Mouse (Mus musculus): ENCODE measurements around the gene Chd4. TPM values are rescaled to one million over a fixed set of nuclear protein-coding genes. Genes with fewer than 3 reads are reported as not detected.
"Not testable (repeated sequence)": the region's sequence is repeated elsewhere in the genome, so short reads cannot be mapped to it uniquely, and the experiment has no call there.

The Chd4 gene
- polyA plus RNA-seq, 1 experiment from 2014 or later, result 92.4 TPM

DNA sequence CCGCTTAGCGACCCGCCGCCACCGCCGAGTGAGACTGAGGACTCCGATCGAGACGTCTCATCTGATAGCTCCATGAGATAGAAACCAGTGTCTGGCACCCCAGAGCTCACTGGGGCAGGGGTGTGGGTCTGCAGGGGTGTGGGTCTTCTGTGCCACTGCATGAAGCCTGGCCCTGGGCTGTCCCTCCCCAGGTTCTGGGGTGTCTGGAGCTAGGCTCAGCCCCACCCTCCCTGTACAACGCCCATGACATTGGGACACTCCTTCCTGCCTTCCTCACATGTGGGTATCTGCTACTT is 64.7 kb downstream of the Chd4 start:
- TF ChIP-seq CTCF (IDR thresholded peaks at IDR 0.05; ENCODE audit: low read depth), result no peak

DNA sequence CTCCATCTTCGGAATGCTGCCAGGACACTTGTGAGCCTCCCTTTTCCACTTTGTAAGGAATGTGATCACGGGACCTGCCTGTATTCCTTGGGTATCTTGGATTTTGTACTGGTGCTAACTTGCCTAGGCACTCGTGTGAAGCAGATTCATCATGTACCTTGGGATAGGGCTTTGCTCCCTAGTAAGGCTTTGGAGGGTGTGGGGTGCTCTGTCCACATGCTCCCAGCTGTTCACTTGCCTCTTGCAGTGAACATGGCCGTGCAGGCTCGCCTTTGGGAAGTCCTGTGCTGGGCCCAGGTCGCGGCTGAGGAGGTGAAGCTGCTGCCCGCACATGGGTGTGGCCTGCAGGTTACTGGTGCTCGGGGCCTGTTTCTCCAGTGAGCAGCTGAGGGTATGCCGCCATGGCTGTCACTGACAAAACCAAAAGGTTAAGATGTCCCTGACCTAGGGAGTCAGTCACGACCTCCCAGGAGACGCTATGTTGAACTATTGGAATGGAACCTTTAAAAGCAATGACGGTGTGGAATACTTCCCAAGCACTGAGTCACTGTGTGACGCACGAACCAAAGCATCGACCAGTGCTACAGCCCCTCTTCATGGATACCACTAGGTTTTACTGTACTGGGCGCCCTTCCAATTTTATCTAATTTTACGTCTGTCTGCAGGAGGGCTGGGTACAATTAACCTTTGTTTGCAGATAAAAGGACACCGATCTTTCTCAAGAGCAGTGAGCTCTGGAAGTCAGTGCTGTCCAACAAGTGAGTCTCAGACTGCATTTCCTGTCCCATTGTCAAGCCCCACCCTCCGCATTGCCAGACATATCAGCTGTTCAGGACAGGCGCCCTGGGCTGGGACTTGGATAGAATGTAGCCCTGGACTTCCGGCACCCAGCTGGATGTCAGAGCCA is 65.3 kb downstream of the Chd4 start:
- Histone ChIP-seq H3K4me3 (ENCODE audit: low read depth, low read length) (no peak overlapping the region), H3K4me1 (ENCODE audit: insufficient read depth) (peaks cover 7% of the 10 kb centered on the region), H3K36me3 (ENCODE audit: insufficient read depth) (peaks cover 62% of the 10 kb centered on the region), H3K27ac (ENCODE audit: low read depth) (peak overlapping the region; percentile 61; the same call in 1 of the 2 replicates), H3K9ac (no peak overlapping the region), H3K4me2 (no peak overlapping the region), H3K9me3 (ENCODE audit: low read depth, low read length) (no peaks in the 10 kb centered on the region), H3K27me3 (ENCODE audit: insufficient read depth, low read length) (no peaks in the 10 kb centered on the region)
- ATAC-seq (ENCODE audit: insufficient read depth) (no peak), DNase-seq (peak; percentile 73)
- 17% methylated on average over 22 of the region's 22 CpGs for WGBS
- TF ChIP-seq CTCF (IDR thresholded peaks at IDR 0.05; ENCODE audit: low read depth), result no peak

More for the DNA sequence above, 64.7 kb downstream of the Chd4 start:
- no peaks in the 10 kb centered on the region for H3K27me3 ChIP-seq (ENCODE audit: insufficient read depth, low read length)
- H3K4me3 ChIP-seq (ENCODE audit: low read depth, low read length), result no peak overlapping the region
- WGBS, result 35% methylated on average over 10 of the region's 10 CpGs
- H3K27ac ChIP-seq (ENCODE audit: low read depth), result no peak overlapping the region
- peaks cover 62% of the 10 kb centered on the region for H3K36me3 ChIP-seq (ENCODE audit: insufficient read depth)
- DNase-seq, result peak; percentile 18
- no peak for ATAC-seq (ENCODE audit: insufficient read depth)
- H3K9me3 ChIP-seq (ENCODE audit: low read depth, low read length), result no peaks in the 10 kb centered on the region
- H3K4me1 ChIP-seq (ENCODE audit: insufficient read depth), result peaks cover 7% of the 10 kb centered on the region
- H3K4me2 ChIP-seq, result no peak overlapping the region
- no peak overlapping the region for H3K9ac ChIP-seq

DNA sequence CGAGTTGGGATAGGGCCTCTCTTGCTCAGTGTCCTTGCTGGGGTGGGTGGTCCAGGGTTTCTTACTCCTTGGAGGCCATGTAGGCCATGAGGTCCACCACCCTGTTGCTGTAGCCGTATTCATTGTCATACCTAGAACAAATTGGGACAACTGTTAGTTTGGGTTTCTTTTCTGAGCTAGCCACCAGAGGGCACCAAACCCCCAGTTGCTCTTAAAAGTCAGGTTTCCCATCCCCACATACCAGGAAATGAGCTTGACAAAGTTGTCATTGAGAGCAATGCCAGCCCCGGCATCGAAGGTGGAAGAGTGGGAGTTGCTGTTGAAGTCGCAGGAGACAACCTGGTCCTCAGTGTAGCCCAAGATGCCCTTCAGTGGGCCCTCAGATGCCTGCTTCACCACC is 66.2 kb downstream of the Chd4 start:
- peak; percentile 85 for DNase-seq
- peak; percentile 67 for TF ChIP-seq CTCF (IDR thresholded peaks at IDR 0.05; ENCODE audit: low read depth)
- ATAC-seq (ENCODE audit: insufficient read depth); H3K27me3 ChIP-seq (ENCODE audit: insufficient read depth, low read length); H3K4me3 ChIP-seq (ENCODE audit: low read depth, low read length); H3K9me3 ChIP-seq (ENCODE audit: low read depth, low read length); H3K9ac ChIP-seq; H3K4me2 ChIP-seq; H3K27ac ChIP-seq (ENCODE audit: low read depth): not testable (repeated sequence)
- Histone ChIP-seq H3K4me1 (ENCODE audit: insufficient read depth) (peaks cover 11% of the 10 kb centered on the region), H3K36me3 (ENCODE audit: insufficient read depth) (peaks cover 64% of the 10 kb centered on the region)
- WGBS, result 7% methylated on average over 3 of the region's 5 CpGs

DNA sequence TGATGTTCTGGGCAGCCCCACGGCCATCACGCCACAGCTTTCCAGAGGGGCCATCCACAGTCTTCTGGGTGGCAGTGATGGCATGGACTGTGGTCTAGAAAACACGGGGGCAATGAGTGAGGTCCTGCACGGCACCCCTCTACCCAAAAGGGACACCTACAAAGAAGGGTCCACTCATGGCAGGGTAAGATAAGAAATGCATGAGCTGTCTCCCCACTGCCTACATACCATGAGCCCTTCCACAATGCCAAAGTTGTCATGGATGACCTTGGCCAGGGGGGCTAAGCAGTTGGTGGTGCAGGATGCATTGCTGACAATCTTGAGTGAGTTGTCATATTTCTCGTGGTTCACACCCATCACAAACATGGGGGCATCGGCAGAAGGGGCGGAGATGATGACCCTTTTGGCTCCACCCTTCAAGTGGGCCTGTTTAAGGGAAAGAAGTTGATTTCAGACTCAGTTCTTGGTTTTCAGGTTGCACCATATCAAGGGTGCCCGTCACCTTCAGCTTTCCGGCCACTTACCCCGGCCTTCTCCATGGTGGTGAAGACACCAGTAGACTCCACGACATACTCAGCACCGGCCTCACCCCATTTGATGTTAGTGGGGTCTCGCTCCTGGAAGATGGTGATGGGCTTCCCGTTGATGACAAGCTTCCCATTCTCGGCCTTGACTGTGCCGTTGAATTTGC is 67.0 kb downstream of the Chd4 start:
- not testable (repeated sequence) for H3K9me3 ChIP-seq (ENCODE audit: low read depth, low read length); DNase-seq; H3K9ac ChIP-seq; H3K27ac ChIP-seq (ENCODE audit: low read depth); H3K27me3 ChIP-seq (ENCODE audit: insufficient read depth, low read length); H3K4me3 ChIP-seq (ENCODE audit: low read depth, low read length); ATAC-seq (ENCODE audit: insufficient read depth)
- Histone ChIP-seq H3K4me1 (ENCODE audit: insufficient read depth) (peaks cover 19% of the 10 kb centered on the region), H3K36me3 (ENCODE audit: insufficient read depth) (peaks cover 69% of the 10 kb centered on the region), H3K4me2 (peak overlapping the region; percentile 41; the same call in 1 of the 2 replicates)
- WGBS, result 68% methylated on average over 10 of the region's 16 CpGs

DNA sequence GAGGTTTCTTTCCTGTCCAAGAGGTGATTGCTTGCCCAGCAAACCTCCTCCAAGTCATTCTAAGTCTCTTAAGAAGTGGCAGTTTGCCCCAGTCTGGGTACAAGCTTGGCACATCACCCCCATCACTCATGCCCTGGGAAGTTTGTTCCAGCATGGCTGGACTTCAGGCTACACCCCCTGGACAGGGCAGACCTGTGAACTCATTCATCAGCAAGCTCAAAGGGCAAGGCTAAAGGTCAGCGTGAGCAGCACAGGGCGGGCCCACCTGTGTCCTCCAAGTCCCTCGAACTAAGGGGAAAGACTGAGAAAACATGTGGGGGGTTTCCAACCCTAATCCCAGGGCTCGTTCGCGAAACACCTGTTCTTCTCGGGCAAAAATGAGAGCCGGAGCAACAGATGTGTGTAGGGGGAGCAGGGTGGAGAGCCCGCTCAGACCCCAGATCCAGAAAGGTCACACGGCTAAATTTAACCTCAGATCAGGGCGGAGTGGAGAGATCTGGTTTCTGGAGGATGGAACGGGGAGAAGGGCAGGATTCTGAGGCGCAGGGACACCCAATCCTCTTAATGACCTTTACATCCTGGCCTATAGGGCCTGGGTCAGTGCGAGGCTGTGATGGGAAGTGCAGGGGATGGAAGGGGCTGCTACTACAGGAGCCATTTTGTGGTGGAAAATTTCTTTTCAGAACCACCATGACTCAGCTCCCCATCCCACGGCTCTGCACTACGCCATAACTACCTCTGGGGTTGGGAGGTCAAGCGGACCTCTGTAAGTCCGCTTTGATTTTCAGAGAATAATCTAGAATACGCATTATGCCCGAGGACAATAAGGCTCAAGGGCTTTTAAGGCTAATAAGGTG is 68.2 kb downstream of the Chd4 start:
- Histone ChIP-seq H3K4me2 (peak overlapping the region; percentile 98), H3K27me3 (ENCODE audit: insufficient read depth, low read length) (no peaks in the 10 kb centered on the region), H3K36me3 (ENCODE audit: insufficient read depth) (peaks cover 74% of the 10 kb centered on the region), H3K4me1 (ENCODE audit: insufficient read depth) (peaks cover 20% of the 10 kb centered on the region), H3K27ac (ENCODE audit: low read depth) (peak overlapping the region; percentile 98), H3K9me3 (ENCODE audit: low read depth, low read length) (no peaks in the 10 kb centered on the region), H3K4me3 (ENCODE audit: low read depth, low read length) (peak overlapping the region; percentile 95), H3K9ac (peak overlapping the region; percentile 98)
- DNase-seq (peak; percentile 46), ATAC-seq (ENCODE audit: insufficient read depth) (no peak)
- WGBS, result 5% methylated on average over 20 of the region's 20 CpGs
- TF ChIP-seq CTCF (IDR thresholded peaks at IDR 0.05; ENCODE audit: low read depth), result no peak

DNA sequence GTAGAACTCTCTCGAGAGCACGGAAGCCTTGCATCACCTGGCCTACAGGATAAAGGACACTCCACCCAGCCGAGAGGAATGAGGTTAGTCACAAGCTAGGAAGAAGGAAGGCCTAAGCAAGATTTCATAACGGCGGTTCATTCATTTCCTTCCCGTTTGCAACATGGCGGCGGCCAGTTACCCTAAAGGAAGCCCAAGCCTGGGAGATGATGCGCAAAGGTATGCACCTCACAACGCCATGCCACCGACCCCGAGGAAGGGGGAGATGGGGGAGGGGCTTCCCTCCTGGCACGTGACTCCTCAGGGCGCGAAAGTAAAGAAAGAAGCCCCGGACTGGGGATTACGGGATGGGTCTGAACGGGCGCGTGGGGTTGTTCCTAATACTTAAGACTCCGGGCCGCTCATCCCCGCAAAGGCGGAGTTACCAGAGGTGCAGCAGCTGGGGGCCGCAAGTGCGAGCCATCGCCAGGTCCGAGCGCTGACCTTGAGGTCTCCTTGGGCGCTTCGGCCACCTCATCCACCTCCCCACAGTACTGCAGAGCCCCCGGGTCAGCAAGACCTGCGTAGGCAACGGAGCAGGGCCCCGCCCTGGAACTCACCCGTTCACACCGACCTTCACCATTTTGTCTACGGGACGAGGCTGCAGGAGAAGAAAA is 69.0 kb downstream of the Chd4 start:
- Histone ChIP-seq H3K9me3 (ENCODE audit: low read depth, low read length) (no peaks in the 10 kb centered on the region), H3K36me3 (ENCODE audit: insufficient read depth) (peaks cover 75% of the 10 kb centered on the region), H3K4me1 (ENCODE audit: insufficient read depth) (peaks cover 20% of the 10 kb centered on the region), H3K9ac (peak overlapping the region; percentile 98), H3K27ac (ENCODE audit: low read depth) (peak overlapping the region; percentile 98), H3K27me3 (ENCODE audit: insufficient read depth, low read length) (no peaks in the 10 kb centered on the region), H3K4me3 (ENCODE audit: low read depth, low read length) (peak overlapping the region; percentile 95), H3K4me2 (peak overlapping the region; percentile 98)
- DNase-seq (peak; percentile 82), ATAC-seq (ENCODE audit: insufficient read depth) (peak; percentile 6)
- under 1% methylated on average over 39 of the region's 39 CpGs for WGBS
- no peak for TF ChIP-seq CTCF (IDR thresholded peaks at IDR 0.05; ENCODE audit: low read depth)
